11 mouse cellular contexts compared by ENCODE assay signal in genomic region chr10:93672646-93673479, GRCm38 (mm10). TPM values are rescaled to one million over a fixed set of nuclear protein-coding genes. Genes with fewer than 3 reads are reported as not detected.
DNase-seq lines count a peak whose midpoint lies in the region; TF ChIP-seq lines count a peak whose summit lies in the region.
"Had no signal": no experiment of that assay in that cellular context is flagged by ENCODE, and none has a peak within 500 bp of the region (broad histone marks: within the 10 kb centered on the region; RNA-seq: fewer than 3 reads in every experiment).

No protein-coding gene starts in this region.

- intact Hi-C loops in left cerebral cortex, postnatal 14 days (cut with DNase I) = no loop called here

- no peak overlapping the region for H3K27ac ChIP-seq in layer of hippocampus, adult 2 months
- H3K27ac ChIP-seq: neural tube, embryonic 12.5 days had no signal

- peak; percentile 23 for DNase-seq in layer of hippocampus, adult 9-11 months
- no peak for DNase-seq in layer of hippocampus, adult 8-10 months (ENCODE audit: low spot score in 2 of 2)
- peak; percentile 42 for DNase-seq in heart, adult 8-10 months (ENCODE audit: low spot score)
- peak; percentile 55 to 64 for DNase-seq in left cerebral cortex, postnatal 14 days (ENCODE audit: low spot score in 2 of 2)
- peak; percentile 40 to 53 for DNase-seq in right cerebral cortex, postnatal 10 days (ENCODE audit: low spot score in 2 of 2)
- DNase-seq in yolk sac, embryonic 10.5 days (ENCODE audit: low spot score) = no peak
- DNase-seq in spleen, postnatal 4 days (ENCODE audit: low spot score in 2 of 2) = no peak
- no peak for DNase-seq in layer of hippocampus, adult 2 months (ENCODE audit: low spot score in 2 of 2)
- DNase-seq: kidney, adult 9 months had no signal

- TF ChIP-seq CTCF in layer of hippocampus, adult 2 months (conservative IDR thresholded peaks at IDR 0.05) = no peak

- H3K4me3 ChIP-seq in layer of hippocampus, adult 2 months = no peak overlapping the region
- H3K4me3 ChIP-seq: neural tube, embryonic 12.5 days had no signal

RNA-seq across cellular contexts. Expression of gene Ntn4, which starts 32.4 kb away (rescaled TPM):
- 1 to 10 TPM; 6.3 to 7.9 (median 7.3) TPM for total RNA-seq in layer of hippocampus, adult 8-10 months (2022)
- 10 to 100 TPM; 11.0 to 15.5 (median 11.9) TPM for total RNA-seq in heart, adult 8-10 months (2022)
- total RNA-seq in left cerebral cortex, postnatal 14 days (2021) = 10 to 100 TPM; 11.7 to 16.1 TPM
- 1 to 10 TPM; 5.5 to 7.8 TPM for total RNA-seq in layer of hippocampus, adult 2 months (2021)
- total RNA-seq: CH12.LX had no signal

Comparison
In these comparisons a context has a peak if more than half of its experiments do, and no peak if none do; other contexts are left out.
1. DNase-seq: peak in layer of hippocampus, adult 9-11 months (single experiment), heart, adult 8-10 months (single experiment), left cerebral cortex, postnatal 14 days (2 of 2) and right cerebral cortex, postnatal 10 days (2 of 2); none in layer of hippocampus, adult 8-10 months (0 of 2), yolk sac, embryonic 10.5 days (single experiment), spleen, postnatal 4 days (0 of 2) and layer of hippocampus, adult 2 months (0 of 2).